Mouse (Mus musculus) bone marrow, adult 2 months (tissue): Measurements from ENCODE around the gene Nsmce1.

ENCODE experiments used
- CTCF ChIP-seq: fragments of 200-500 bp; IDR thresholded peaks from 2 replicates; pipeline ENCODE4 v1.5.1; 2011; ENCODE audit warnings: low read length, control low read depth; ENCODE audit not compliant: control insufficient read depth, insufficient read depth
- POLR2A ChIP-seq: fragments of 200-500 bp; IDR thresholded peaks from 2 replicates; pipeline ENCODE4 v1.6.1; 2011; ENCODE audit warnings: low read depth, mild to moderate bottlenecking, control low read depth, low read length, borderline replicate concordance; ENCODE audit not compliant: control insufficient read depth

DNA sequence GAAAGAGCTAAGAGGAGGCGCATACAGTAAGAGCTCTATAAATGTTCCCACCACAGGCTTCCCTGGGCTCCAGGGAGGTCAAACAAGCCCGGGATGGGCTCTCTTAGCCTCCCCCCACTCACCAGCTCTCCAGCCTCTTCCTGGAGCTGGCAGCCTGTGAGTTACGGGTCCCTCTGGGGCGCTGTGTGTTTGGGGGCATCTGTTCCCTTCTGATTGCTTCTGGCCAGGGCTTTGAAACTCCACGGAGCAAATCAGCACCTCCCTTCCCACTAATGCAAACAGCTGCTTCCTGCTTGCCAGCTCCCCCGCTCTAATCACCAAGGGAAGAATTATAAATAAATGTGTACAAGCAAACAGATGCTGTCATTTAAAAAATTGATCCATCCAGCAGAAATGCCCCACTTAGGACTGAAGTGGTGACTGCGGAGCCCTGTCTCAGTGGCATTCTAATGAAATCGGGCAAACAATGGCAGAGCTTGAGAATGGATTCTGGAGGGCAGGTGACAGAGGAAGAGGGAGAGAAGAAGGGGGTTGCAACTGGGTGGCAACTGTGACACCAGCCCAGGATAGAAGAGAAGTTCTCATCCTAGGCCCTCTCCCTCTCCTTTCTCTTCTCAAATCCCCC lies 56.6 kb downstream of the Nsmce1 start:
- TF ChIP-seq CTCF (no peak), POLR2A (no peak)
